Comparison of ENCODE assay signal across 8 mouse cellular contexts in genomic region chr2:18050541-18050985, GRCm38 (mm10). TPM values are rescaled to one million over a fixed set of nuclear protein-coding genes. Genes with fewer than 3 reads are reported as not detected.
DNase-seq lines count a peak whose midpoint lies in the region; ATAC-seq and TF ChIP-seq lines count a peak whose summit lies in the region.

No protein-coding gene starts in this region.

- TF ChIP-seq CTCF in small intestine, adult 2 months (IDR thresholded peaks at IDR 0.05; ENCODE audit: extremely low read depth, insufficient read length, insufficient replicate concordance, low read depth, low read length): no peak

- H3K4me2 ChIP-seq in heart, embryonic 14.5 days (ENCODE audit: low read length): peak overlapping the region; percentile 94
- peak overlapping the region; percentile 71 for H3K4me2 ChIP-seq in limb, embryonic 15.5 days

- no peaks in the 10 kb centered on the region for H3K9me3 ChIP-seq in heart, embryonic 14.5 days (ENCODE audit: control insufficient read depth, low read length)
- H3K9me3 ChIP-seq in limb, embryonic 15.5 days: no peaks in the 10 kb centered on the region

- peaks cover 9 to 15% of the 10 kb centered on the region in 2 experiments; a peak in 3 of 4 replicates for H3K4me1 ChIP-seq in heart, embryonic 14.5 days (ENCODE audit: control insufficient read depth in 2 of 2, insufficient read depth in 2 of 2, low read length in 2 of 2)
- H3K4me1 ChIP-seq in limb, embryonic 15.5 days: peaks cover 19% of the 10 kb centered on the region
- H3K4me1 ChIP-seq in small intestine, adult 2 months (ENCODE audit: control insufficient read depth, insufficient read depth, insufficient read length, low read length): no peaks in the 10 kb centered on the region; the same call in 1 of the 2 replicates

- H3K4me3 ChIP-seq in heart, embryonic 14.5 days (ENCODE audit: control insufficient read depth in 1 of 2, insufficient read depth in 1 of 2, low read depth in 1 of 2, low read length in 2 of 2): peak overlapping the region; percentile 26 to 89; a peak in 3 of 4 replicates
- H3K4me3 ChIP-seq in limb, embryonic 15.5 days: peak overlapping the region; percentile 12; the same call in 1 of the 2 replicates
- H3K4me3 ChIP-seq in small intestine, adult 2 months (ENCODE audit: low read depth, low read length): no peak overlapping the region

- peak overlapping the region; percentile 99 for H3K9ac ChIP-seq in heart, embryonic 14.5 days (ENCODE audit: low read length)
- no peak overlapping the region for H3K9ac ChIP-seq in limb, embryonic 15.5 days

- no peak for TF ChIP-seq POLR2A in small intestine, adult 2 months (IDR thresholded peaks at IDR 0.05; ENCODE audit: low read depth, low read length)

- H3K27ac ChIP-seq in heart, embryonic 14.5 days (replicated peaks in 1 of 2; ENCODE audit: control insufficient read depth in 1 of 2, insufficient read depth in 1 of 2, low read depth in 2 of 2, low read length in 2 of 2): peak overlapping the region; percentile 76 to 99
- peak overlapping the region; percentile 99 for H3K27ac ChIP-seq in limb, embryonic 15.5 days
- H3K27ac ChIP-seq in small intestine, adult 2 months (ENCODE audit: insufficient read depth, low read depth, low read length): peak overlapping the region; percentile 71

- no peaks in the 10 kb centered on the region for H3K27me3 ChIP-seq in heart, embryonic 14.5 days (ENCODE audit: control insufficient read depth, insufficient read depth, low read length)
- H3K27me3 ChIP-seq in limb, embryonic 15.5 days: no peaks in the 10 kb centered on the region
- peaks cover 55% of the 10 kb centered on the region for H3K27me3 ChIP-seq in small intestine, adult 2 months (ENCODE audit: control insufficient read depth, insufficient read depth, low read length)

- WGBS in heart, embryonic 14.5 days: 9% methylated on average over 10 of the region's 10 CpGs
- WGBS in limb, embryonic 15.5 days: 12% methylated on average over 10 of the region's 10 CpGs
- WGBS in small intestine, adult 2 months: 42% methylated on average over 10 of the region's 10 CpGs

- no peaks in the 10 kb centered on the region for H3K36me3 ChIP-seq in heart, embryonic 14.5 days (ENCODE audit: control insufficient read depth, insufficient read depth, low read length)
- no peaks in the 10 kb centered on the region for H3K36me3 ChIP-seq in limb, embryonic 15.5 days
- H3K36me3 ChIP-seq in small intestine, adult 2 months (ENCODE audit: control insufficient read depth, insufficient read depth, low read length): no peaks in the 10 kb centered on the region

- DNase-seq in CD4-positive helper T cell, adult 2 months (ENCODE audit: low read depth, low spot score): peak; percentile 49
- DNase-seq in frontal cortex, postnatal 10 days (ENCODE audit: low spot score in 2 of 2): no peak
- no peak for DNase-seq in left cerebral cortex, adult 11 months (ENCODE audit: low spot score)
- no peak for DNase-seq in cerebellum, adult 11 months

- ATAC-seq in activated CD4-positive, CD25-positive, alpha-beta regulatory T cell, adult 4 months: peak; percentile 19
- no peak for ATAC-seq in heart, embryonic 14.5 days (ENCODE audit: insufficient number of reproducible peaks, insufficient read depth, low FRiP score, low read depth)
- no peak for ATAC-seq in limb, embryonic 15.5 days (ENCODE audit: insufficient number of reproducible peaks, low FRiP score, low TSS enrichment, low read depth)

RNA-seq across cellular contexts. Expression of gene Skida1, which starts 1.7 kb away (rescaled TPM):
- under 1 TPM; 0.25 to 0.48 TPM for polyA plus RNA-seq in activated CD4-positive, CD25-positive, alpha-beta regulatory T cell, adult 4 months (2017; shearing (Covaris generic))
- polyA plus RNA-seq in heart, embryonic 14.5 days (2014; fragmentation: Nextera tagmentation; extraction: Ambion mirVana): 4.7 and 6.4 TPM in 2 replicates
- 5.1 and 7.6 TPM in 2 replicates for polyA plus RNA-seq in limb, embryonic 15.5 days (2015; fragmentation: Nextera tagmentation; extraction: Ambion mirVana)
- polyA plus RNA-seq in small intestine, adult 2 months (2012; rRNA removed): 0.23 and 0.63 TPM in 2 replicates

RNA-seq across cellular contexts. Expression of gene Mllt10, which starts 4.5 kb away (rescaled TPM):
- polyA plus RNA-seq in activated CD4-positive, CD25-positive, alpha-beta regulatory T cell, adult 4 months (2017; shearing (Covaris generic)): 10 to 100 TPM; 34.0 to 36.9 TPM
- 24.4 and 27.1 TPM in 2 replicates for polyA plus RNA-seq in heart, embryonic 14.5 days (2014; fragmentation: Nextera tagmentation; extraction: Ambion mirVana)
- polyA plus RNA-seq in limb, embryonic 15.5 days (2015; fragmentation: Nextera tagmentation; extraction: Ambion mirVana): 51.3 and 53.4 TPM in 2 replicates
- polyA plus RNA-seq in small intestine, adult 2 months (2012; rRNA removed): 10.1 and 22.4 TPM in 2 replicates

RNA-seq across cellular contexts. Expression of gene A930004D18Rik, which starts 13.0 kb away (rescaled TPM):
- polyA plus RNA-seq in activated CD4-positive, CD25-positive, alpha-beta regulatory T cell, adult 4 months (2017; shearing (Covaris generic)): 1 to 10 TPM; 2.3 to 2.9 TPM
- 5.8 and 8.9 TPM in 2 replicates for polyA plus RNA-seq in heart, embryonic 14.5 days (2014; fragmentation: Nextera tagmentation; extraction: Ambion mirVana)
- 13.0 and 16.8 TPM in 2 replicates for polyA plus RNA-seq in limb, embryonic 15.5 days (2015; fragmentation: Nextera tagmentation; extraction: Ambion mirVana)
- 0.52 and 0.70 TPM in 2 replicates for polyA plus RNA-seq in small intestine, adult 2 months (2012; rRNA removed)

RNA-seq across cellular contexts. Expression of gene H2al2a, which starts 53.8 kb away (rescaled TPM):
- polyA plus RNA-seq in activated CD4-positive, CD25-positive, alpha-beta regulatory T cell, adult 4 months (2017; shearing (Covaris generic)): not detected
- polyA plus RNA-seq in heart, embryonic 14.5 days (2014; fragmentation: Nextera tagmentation; extraction: Ambion mirVana): not detected in 2 replicates
- not detected in 2 replicates for polyA plus RNA-seq in limb, embryonic 15.5 days (2015; fragmentation: Nextera tagmentation; extraction: Ambion mirVana)
- not detected in 2 replicates for polyA plus RNA-seq in small intestine, adult 2 months (2012; rRNA removed)
